Mouse (Mus musculus) embryonic facial prominence, embryonic 14.5 days (tissue): Measurements from ENCODE around the gene Ncoa3. TPM values are rescaled to one million over a fixed set of nuclear protein-coding genes. Genes with fewer than 3 reads are reported as not detected.
A peak's percentile ranks its signal among the peaks of the same experiment; 100 is the strongest.

ENCODE experiments used
- ATAC-seq: fragments of 200-750 bp; cut with Nextera tagmentation; 2 replicates; pipeline ENCODE4 v1.8.0; 2017; ENCODE audit warnings: low read depth, moderate number of reproducible peaks, moderate TSS enrichment
- DNase-seq: peaks from one replicate; pipeline ENCODE4 v3.0.0-alpha.2; 2015; ENCODE audit warnings: low spot score
- H3K27ac ChIP-seq: fragments of 300-500 bp; sonication (generic); replicated peaks from 2 replicates; pipeline ENCODE4 v1.5.1; 2014; ENCODE audit warnings: low read depth, mild to moderate bottlenecking, low read length, moderate library complexity
- H3K27me3 ChIP-seq: fragments of 300-500 bp; sonication (generic); replicated peaks from 2 replicates; pipeline ENCODE4 v1.6.1; 2014; ENCODE audit warnings: low read length; ENCODE audit not compliant: control insufficient read depth, insufficient read depth
- H3K36me3 ChIP-seq: fragments of 300-500 bp; sonication (generic); 2 replicates; pipeline ENCODE4 v1.6.1; 2014; ENCODE audit warnings: low read length, mixed read lengths; ENCODE audit not compliant: control insufficient read depth, insufficient read depth
- H3K4me1 ChIP-seq: fragments of 300-500 bp; sonication (generic); 2 replicates; pipeline ENCODE4 v1.6.1; 2014; ENCODE audit warnings: antibody characterized with exemption, low read length; ENCODE audit not compliant: control insufficient read depth, insufficient read depth
- H3K4me2 ChIP-seq: fragments of 300-500 bp; sonication (generic); 2 replicates; pipeline ENCODE4 v1.6.1; 2014; ENCODE audit warnings: low read depth, mild to moderate bottlenecking, low read length, moderate library complexity, mixed read lengths
- H3K4me3 ChIP-seq: fragments of 300-500 bp; sonication (generic); 2 replicates; pipeline ENCODE4 v1.5.1; 2014; ENCODE audit warnings: low read depth, mild to moderate bottlenecking, low read length
- H3K9ac ChIP-seq: fragments of 300-500 bp; sonication (generic); 2 replicates; pipeline ENCODE4 v1.6.1; 2014; ENCODE audit warnings: low read depth, mild to moderate bottlenecking, low read length, moderate library complexity, mixed read lengths
- H3K9me3 ChIP-seq: fragments of 300-500 bp; sonication (generic); 2 replicates; pipeline ENCODE4 v1.6.1; 2016; ENCODE audit warnings: low read length; ENCODE audit not compliant: control insufficient read depth
- WGBS: fragments of 180-500 bp; shearing (Covaris S2); extraction: QIAGEN DNeasy Blood & Tissue Kit; methylation state at CpG from one replicate; pipeline ENCODE4 v1.1.7; 2014; 5-methylcytosine and 5-hydroxymethylcytosine counted together
- polyA plus RNA-seq: library from polyadenylated mRNA; unstranded; fragments of >200 nt; fragmentation: Nextera tagmentation; extraction: Ambion mirVana; gene quantifications from 2 replicates; pipeline ENCODE4 v1.2.1, GENCODE M21; 2014

Gene Ncoa3
- polyA plus RNA-seq, 1 experiment from 2014 or later = 15.6 TPM

GRCm38 (mm10) chr2:166045006-166045405 is 52.6 kb downstream of the Ncoa3 start:
- Histone ChIP-seq H3K27me3 (no peaks in the 10 kb centered on the region), H3K27ac (no peak overlapping the region), H3K4me2 (no peak overlapping the region), H3K36me3 (peaks cover 18% of the 10 kb centered on the region), H3K4me1 (peaks cover 20% of the 10 kb centered on the region), H3K9ac (no peak overlapping the region), H3K9me3 (no peaks in the 10 kb centered on the region), H3K4me3 (no peak overlapping the region)
- 73% methylated on average over 2 of the region's 2 CpGs for WGBS
- no peak for DNase-seq
- no peak for ATAC-seq

GRCm38 (mm10) chr2:166045549-166046501 is 53.4 kb downstream of the Ncoa3 start:
- no peak overlapping the region for H3K9ac ChIP-seq
- no peak overlapping the region for H3K4me2 ChIP-seq
- H3K4me3 ChIP-seq = no peak overlapping the region
- DNase-seq (peak; percentile 63), ATAC-seq (peak; percentile 51; the same call in 1 of the 2 replicates)
- WGBS = 52% methylated on average over 10 of the region's 10 CpGs
- H3K27ac ChIP-seq = peak overlapping the region; percentile 36; the same call in 1 of the 2 replicates
- no peaks in the 10 kb centered on the region for H3K9me3 ChIP-seq
- H3K4me1 ChIP-seq = peaks cover 18% of the 10 kb centered on the region
- no peaks in the 10 kb centered on the region for H3K27me3 ChIP-seq
- peaks cover 27% of the 10 kb centered on the region for H3K36me3 ChIP-seq

GRCm38 (mm10) chr2:166047931-166048330 is 55.5 kb downstream of the Ncoa3 start:
- Histone ChIP-seq H3K27ac (no peak overlapping the region), H3K4me3 (no peak overlapping the region), H3K9ac (no peak overlapping the region), H3K9me3 (no peaks in the 10 kb centered on the region), H3K4me2 (no peak overlapping the region), H3K36me3 (peaks cover 48% of the 10 kb centered on the region), H3K4me1 (peaks cover 9% of the 10 kb centered on the region), H3K27me3 (no peaks in the 10 kb centered on the region)
- 92% methylated on average over 4 of the region's 4 CpGs for WGBS
- ATAC-seq = no peak
- no peak for DNase-seq

- no peak overlapping the region for H3K27ac ChIP-seq
- H3K27me3 ChIP-seq = no peaks in the 10 kb centered on the region
- ATAC-seq = no peak
- WGBS = 71% methylated on average over 7 of the region's 7 CpGs
- no peak overlapping the region for H3K4me2 ChIP-seq
- no peaks in the 10 kb centered on the region for H3K9me3 ChIP-seq
- H3K4me3 ChIP-seq = no peak overlapping the region
- peaks cover 9% of the 10 kb centered on the region for H3K4me1 ChIP-seq
- no peak for DNase-seq
- peaks cover 55% of the 10 kb centered on the region for H3K36me3 ChIP-seq
- H3K9ac ChIP-seq = no peak overlapping the region
Observed at GRCm38 (mm10) chr2:166048852-166049251, 56.4 kb downstream of the Ncoa3 start.

GRCm38 (mm10) chr2:166051421-166051820 is 59.0 kb downstream of the Ncoa3 start:
- H3K9me3 ChIP-seq = no peaks in the 10 kb centered on the region
- H3K27ac ChIP-seq = no peak overlapping the region
- H3K27me3 ChIP-seq = no peaks in the 10 kb centered on the region
- H3K4me2 ChIP-seq = no peak overlapping the region
- H3K9ac ChIP-seq = no peak overlapping the region
- peaks cover 81% of the 10 kb centered on the region for H3K36me3 ChIP-seq
- 81% methylated on average over 17 of the region's 17 CpGs for WGBS
- H3K4me3 ChIP-seq = no peak overlapping the region
- ATAC-seq (no peak), DNase-seq (no peak)
- H3K4me1 ChIP-seq = no peaks in the 10 kb centered on the region

GRCm38 (mm10) chr2:166051966-166052365 is 59.5 kb downstream of the Ncoa3 start:
- DNase-seq (no peak), ATAC-seq (no peak)
- Histone ChIP-seq H3K9ac (no peak overlapping the region), H3K36me3 (peaks cover 86% of the 10 kb centered on the region), H3K27ac (no peak overlapping the region), H3K4me2 (no peak overlapping the region), H3K4me3 (no peak overlapping the region), H3K4me1 (no peaks in the 10 kb centered on the region), H3K9me3 (no peaks in the 10 kb centered on the region), H3K27me3 (no peaks in the 10 kb centered on the region)
- 93% methylated on average over 7 of the region's 7 CpGs for WGBS

GRCm38 (mm10) chr2:166054002-166054539 is 61.6 kb downstream of the Ncoa3 start:
- DNase-seq (no peak), ATAC-seq (no peak)
- H3K9me3 ChIP-seq = no peaks in the 10 kb centered on the region
- no peaks in the 10 kb centered on the region for H3K4me1 ChIP-seq
- no peak overlapping the region for H3K4me3 ChIP-seq
- peaks cover 82% of the 10 kb centered on the region for H3K36me3 ChIP-seq
- no peak overlapping the region for H3K27ac ChIP-seq
- H3K9ac ChIP-seq = no peak overlapping the region
- H3K27me3 ChIP-seq = no peaks in the 10 kb centered on the region
- no peak overlapping the region for H3K4me2 ChIP-seq
- WGBS = 91% methylated on average over 14 of the region's 14 CpGs

- peaks cover 72% of the 10 kb centered on the region for H3K36me3 ChIP-seq
- H3K4me1 ChIP-seq = no peaks in the 10 kb centered on the region
- H3K27me3 ChIP-seq = no peaks in the 10 kb centered on the region
- no peaks in the 10 kb centered on the region for H3K9me3 ChIP-seq
- H3K4me3 ChIP-seq = no peak overlapping the region
- H3K9ac ChIP-seq = no peak overlapping the region
- no peak for ATAC-seq
- WGBS = 73% methylated on average over 7 of the region's 7 CpGs
- no peak overlapping the region for H3K27ac ChIP-seq
- H3K4me2 ChIP-seq = no peak overlapping the region
- DNase-seq = no peak
Observed at GRCm38 (mm10) chr2:166059684-166060423, 67.4 kb downstream of the Ncoa3 start.
